In the genomic region with DNA sequence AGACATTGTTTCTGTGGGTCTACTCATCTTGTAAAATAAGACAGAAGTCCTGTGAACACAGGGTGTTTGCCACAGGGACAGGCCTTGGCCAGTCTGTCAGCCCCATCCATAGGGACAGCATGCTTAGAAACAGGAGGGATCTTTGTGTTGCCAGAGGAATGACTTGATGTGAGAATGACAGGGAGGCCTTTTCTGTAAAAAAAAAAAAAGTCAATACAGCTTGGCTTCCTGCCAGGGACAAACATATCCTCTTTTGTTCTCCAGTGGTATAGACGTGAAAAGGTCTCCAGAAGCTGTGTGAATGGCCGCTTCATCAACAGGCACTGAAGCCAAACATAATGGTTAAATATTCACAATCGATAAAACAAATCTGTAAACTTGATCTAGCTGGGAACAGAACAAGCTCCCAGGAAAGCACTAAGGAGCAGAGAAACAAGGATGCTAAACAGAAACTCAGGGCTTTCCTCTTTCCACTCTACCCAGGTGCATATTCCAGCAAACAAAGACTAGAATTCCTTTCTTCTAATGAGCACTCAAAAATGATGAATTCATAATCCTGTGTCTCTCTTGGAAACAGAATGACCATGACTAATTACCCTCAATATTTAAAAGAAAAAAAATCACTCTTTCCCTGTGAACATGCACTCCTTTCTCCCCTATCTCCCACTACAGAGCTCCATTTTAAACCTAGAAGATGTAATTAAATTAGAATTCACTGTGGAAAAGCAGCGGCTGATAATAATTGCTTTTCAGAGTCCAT, we compare ENCODE assay signal across 14 mouse cellular contexts.
DNase-seq lines count a peak whose midpoint lies in the region; ATAC-seq and TF ChIP-seq lines count a peak whose summit lies in the region.
"Had no signal": no experiment of that assay in that cellular context is flagged by ENCODE, and none has a peak within 500 bp of the region (broad histone marks: within the 10 kb centered on the region; RNA-seq: fewer than 3 reads in every experiment).

No protein-coding gene starts in this region.

- no peaks in the 10 kb centered on the region for H3K9me3 ChIP-seq in forebrain, embryonic 11.5 days (ENCODE audit: control insufficient read depth, low read length)
- H3K9me3 ChIP-seq in forebrain, postnatal 0 days (ENCODE audit: low read length): no peaks in the 10 kb centered on the region
- H3K9me3 ChIP-seq in hindbrain, embryonic 15.5 days: no peaks in the 10 kb centered on the region
- no peaks in the 10 kb centered on the region for H3K9me3 ChIP-seq in neural tube, embryonic 13.5 days
- H3K9me3 ChIP-seq: embryonic facial prominence, embryonic 12.5 days; G1E; heart, embryonic 13.5 days; limb, embryonic 12.5 days had no signal

- WGBS in forebrain, embryonic 11.5 days: 28% methylated on average over 4 of the region's 4 CpGs
- 8% methylated on average over 4 of the region's 4 CpGs for WGBS in forebrain, postnatal 0 days
- whole genome bisulfite sequencing in hindbrain, embryonic 15.5 days: 16% methylated on average over 4 of the region's 4 CpGs
- WGBS in neural tube, embryonic 13.5 days: 26% methylated on average over 4 of the region's 4 CpGs
- 48% methylated on average over 4 of the region's 4 CpGs for WGBS in heart, adult 2 months

- no peaks in the 10 kb centered on the region for H3K36me3 ChIP-seq in forebrain, embryonic 11.5 days (ENCODE audit: control insufficient read depth, insufficient read depth, low read length)
- no peaks in the 10 kb centered on the region for H3K36me3 ChIP-seq in forebrain, postnatal 0 days (ENCODE audit: insufficient read depth)
- no peaks in the 10 kb centered on the region for H3K36me3 ChIP-seq in hindbrain, embryonic 15.5 days
- no peaks in the 10 kb centered on the region for H3K36me3 ChIP-seq in neural tube, embryonic 13.5 days
- H3K36me3 ChIP-seq in heart, adult 2 months (ENCODE audit: control insufficient read depth, insufficient read depth, low read length): no peaks in the 10 kb centered on the region
- H3K36me3 ChIP-seq: embryonic facial prominence, embryonic 12.5 days; G1E; heart, embryonic 13.5 days; limb, embryonic 12.5 days had no signal

- DNase-seq in forebrain, embryonic 11.5 days (ENCODE audit: low spot score): no peak
- DNase-seq in forebrain, postnatal 0 days: no peak
- DNase-seq in embryo, embryonic 10.5 days (ENCODE audit: low spot score): peak; percentile 24
- no peak for DNase-seq in heart, adult 11 months
- DNase-seq in heart, postnatal 25 days (ENCODE audit: low spot score): no peak
- no peak for DNase-seq in heart, adult 2 months
- DNase-seq: lung, adult 18-20 months had no signal

- H3K9ac ChIP-seq in forebrain, embryonic 11.5 days (ENCODE audit: low read length): no peak overlapping the region
- H3K9ac ChIP-seq in forebrain, postnatal 0 days: no peak overlapping the region
- H3K9ac ChIP-seq in hindbrain, embryonic 15.5 days: no peak overlapping the region
- H3K9ac ChIP-seq in neural tube, embryonic 13.5 days: no peak overlapping the region
- H3K9ac ChIP-seq in heart, adult 2 months (ENCODE audit: low read depth, low read length): no peak overlapping the region
- H3K9ac ChIP-seq: embryonic facial prominence, embryonic 12.5 days; heart, embryonic 13.5 days; limb, embryonic 12.5 days had no signal

- peak; percentile 72 for ATAC-seq in forebrain, embryonic 11.5 days (replicated peaks; ENCODE audit: low FRiP score)
- no peak for ATAC-seq in forebrain, postnatal 0 days
- peak; percentile 84 for ATAC-seq in hindbrain, embryonic 15.5 days (ENCODE audit: low FRiP score, low read depth)
- ATAC-seq in neural tube, embryonic 13.5 days (ENCODE audit: low read depth): peak; percentile 80
- ATAC-seq: intestine, embryonic 16.5 days had no signal

- H3K4me2 ChIP-seq in forebrain, embryonic 11.5 days (ENCODE audit: low read depth, low read length, severe bottlenecking): no peak overlapping the region
- no peak overlapping the region for H3K4me2 ChIP-seq in forebrain, postnatal 0 days (ENCODE audit: low read depth)
- no peak overlapping the region for H3K4me2 ChIP-seq in hindbrain, embryonic 15.5 days
- no peak overlapping the region for H3K4me2 ChIP-seq in neural tube, embryonic 13.5 days
- H3K4me2 ChIP-seq: embryonic facial prominence, embryonic 12.5 days; heart, embryonic 13.5 days; limb, embryonic 12.5 days had no signal

- 0 out of 2 replicates have a peak, but pooled peaks cover 6% of the 10 kb centered on the region for H3K4me1 ChIP-seq in forebrain, embryonic 11.5 days (replicated peaks; ENCODE audit: control insufficient read depth, insufficient read depth, low read length)
- no peaks in the 10 kb centered on the region for H3K4me1 ChIP-seq in forebrain, postnatal 0 days (ENCODE audit: insufficient read depth)
- peaks cover 9% of the 10 kb centered on the region; the same call in 1 of the 2 replicates for H3K4me1 ChIP-seq in hindbrain, embryonic 15.5 days (replicated peaks)
- H3K4me1 ChIP-seq in neural tube, embryonic 13.5 days (replicated peaks): peaks cover 10% of the 10 kb centered on the region
- no peaks in the 10 kb centered on the region for H3K4me1 ChIP-seq in heart, adult 2 months (ENCODE audit: control insufficient read depth, insufficient read depth, low read length)
- H3K4me1 ChIP-seq: embryonic facial prominence, embryonic 12.5 days; heart, embryonic 13.5 days; limb, embryonic 12.5 days had no signal

- TF ChIP-seq EP300 in heart, adult 2 months (IDR thresholded peaks at IDR 0.05; ENCODE audit: insufficient read depth, low read depth, low read length): no peak

- H3K79me2 ChIP-seq in heart, adult 2 months (replicated peaks; ENCODE audit: control insufficient read depth, insufficient read depth, low read length): no peaks in the 10 kb centered on the region

- intact Hi-C loops in heart, postnatal 25 days (cut with DNase I): no loop called here
- intact Hi-C loops in heart, adult 2 months (cut with DNase I): no loop called here

- 0 out of 2 replicates have a peak overlapping the region, but pooled peaks have one; percentile 7 for H3K27ac ChIP-seq in forebrain, embryonic 11.5 days (ENCODE audit: low read depth, low read length)
- H3K27ac ChIP-seq in forebrain, postnatal 0 days (ENCODE audit: low read depth, low read length): no peak overlapping the region
- peak overlapping the region; percentile 62 for H3K27ac ChIP-seq in hindbrain, embryonic 15.5 days (replicated peaks)
- peak overlapping the region; percentile 71 for H3K27ac ChIP-seq in neural tube, embryonic 13.5 days (replicated peaks)
- no peak overlapping the region for H3K27ac ChIP-seq in heart, adult 2 months
- H3K27ac ChIP-seq: embryonic facial prominence, embryonic 12.5 days; heart, embryonic 13.5 days; limb, embryonic 12.5 days had no signal

- no peaks in the 10 kb centered on the region for H3K27me3 ChIP-seq in forebrain, embryonic 11.5 days (ENCODE audit: control insufficient read depth, insufficient read depth, low read length)
- H3K27me3 ChIP-seq in forebrain, postnatal 0 days (ENCODE audit: insufficient read depth, low read length): no peaks in the 10 kb centered on the region
- no peaks in the 10 kb centered on the region for H3K27me3 ChIP-seq in hindbrain, embryonic 15.5 days
- H3K27me3 ChIP-seq in neural tube, embryonic 13.5 days: no peaks in the 10 kb centered on the region
- no peaks in the 10 kb centered on the region for H3K27me3 ChIP-seq in heart, adult 2 months (ENCODE audit: control insufficient read depth, insufficient read depth, low read length)
- H3K27me3 ChIP-seq: embryonic facial prominence, embryonic 12.5 days; heart, embryonic 13.5 days; limb, embryonic 12.5 days had no signal

- TF ChIP-seq POLR2A in heart, adult 2 months (IDR thresholded peaks at IDR 0.05; ENCODE audit: insufficient read depth, low read depth, low read length): no peak

- H3K4me3 ChIP-seq in forebrain, embryonic 11.5 days (ENCODE audit: low read depth, low read length): no peak overlapping the region
- no peak overlapping the region for H3K4me3 ChIP-seq in forebrain, postnatal 0 days (ENCODE audit: low read depth, low read length)
- no peak overlapping the region for H3K4me3 ChIP-seq in hindbrain, embryonic 15.5 days
- H3K4me3 ChIP-seq in neural tube, embryonic 13.5 days: no peak overlapping the region
- H3K4me3 ChIP-seq in heart, adult 2 months: no peak overlapping the region
- H3K4me3 ChIP-seq: embryonic facial prominence, embryonic 12.5 days; heart, embryonic 13.5 days; limb, embryonic 12.5 days had no signal

- no peak for TF ChIP-seq CTCF in forebrain, postnatal 0 days (IDR thresholded peaks at IDR 0.05; ENCODE audit: low read depth)
- no peak for TF ChIP-seq CTCF in heart, adult 2 months (IDR thresholded peaks at IDR 0.05)

Comparison
In these comparisons a context has a peak if more than half of its experiments do, and no peak if none do; other contexts are left out.
1. H3K27ac ChIP-seq: peak in forebrain, embryonic 11.5 days (single experiment), hindbrain, embryonic 15.5 days (single experiment) and neural tube, embryonic 13.5 days (single experiment); none in forebrain, postnatal 0 days (single experiment) and heart, adult 2 months (single experiment).